Mouse (Mus musculus): ENCODE results near the gene Polr3gl.
A peak's percentile ranks its signal among the peaks of the same experiment; 100 is the strongest.

The Polr3gl gene

DNA sequence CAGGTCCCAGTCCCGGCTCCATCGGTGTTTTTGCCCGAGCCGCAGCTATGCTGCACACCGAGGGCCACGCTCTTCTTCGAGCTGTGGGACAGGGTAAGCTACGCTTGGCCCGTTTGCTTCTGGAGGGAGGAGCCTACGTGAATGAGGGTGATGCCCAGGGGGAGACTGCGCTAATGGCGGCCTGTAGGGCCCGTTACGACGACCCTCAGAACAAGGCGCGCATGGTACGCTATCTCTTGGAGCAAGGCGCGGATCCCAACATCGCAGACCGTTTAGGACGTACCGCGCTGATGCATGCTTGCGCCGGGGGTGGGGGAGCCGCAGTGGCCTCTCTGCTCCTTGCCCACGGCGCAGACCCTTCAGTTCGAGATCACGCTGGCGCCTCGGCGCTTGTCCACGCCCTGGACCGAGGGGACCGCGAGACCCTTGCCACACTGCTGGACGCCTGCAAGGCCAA lies 3.5 kb upstream of the Polr3gl start:
- DNase-seq, result no peak

DNA sequence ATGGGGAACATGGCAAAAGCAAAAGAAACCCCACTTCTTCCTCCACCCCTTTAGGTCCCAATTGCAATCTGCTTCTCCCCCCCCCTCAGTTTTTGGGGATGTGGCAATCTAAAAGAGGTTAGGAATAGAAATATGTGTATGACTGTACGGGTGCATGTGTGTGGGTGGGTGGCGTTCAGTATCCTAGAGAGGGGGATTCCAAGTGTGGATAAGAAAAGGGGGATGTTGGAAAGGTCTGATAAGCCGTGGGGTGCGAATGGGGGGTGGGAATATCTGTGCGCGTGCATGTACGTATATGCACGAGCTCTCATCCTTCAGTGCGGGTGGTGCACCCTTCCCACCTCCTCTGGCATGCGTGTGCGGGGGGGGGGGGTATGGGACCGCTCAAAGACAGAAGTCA lies 2.9 kb upstream of the Polr3gl start:
- no peak for DNase-seq

DNA sequence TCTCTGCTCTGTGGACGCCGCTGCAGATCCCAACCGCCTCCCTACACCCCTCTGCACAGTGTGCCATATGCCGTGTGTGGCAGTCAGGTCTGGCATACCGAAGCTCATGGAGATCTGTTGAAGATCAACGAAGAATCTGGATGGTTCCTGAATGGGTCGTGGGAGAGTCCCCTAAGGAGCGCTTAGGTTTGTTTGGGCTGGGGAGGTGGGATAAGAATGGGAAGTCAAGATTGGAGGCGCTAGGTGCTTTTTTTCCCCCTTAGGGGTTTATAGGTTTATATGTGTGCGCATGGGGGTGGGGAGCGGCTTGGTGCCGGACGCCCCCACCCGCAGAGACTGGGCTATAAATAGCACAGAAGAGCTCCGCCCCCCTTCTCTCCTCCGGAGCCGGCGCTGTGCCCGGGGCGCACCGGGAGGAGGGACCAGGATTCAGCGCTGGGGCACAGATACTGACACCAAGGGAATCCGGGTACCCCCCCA lies 2.3 kb upstream of the Polr3gl start, which contains the start of gene Ankrd34a:
Gene Ankrd34a (plus strand): TSS at position 409 of the 480 bp plus-strand sequence.
- peak; percentile 61 for DNase-seq

DNA sequence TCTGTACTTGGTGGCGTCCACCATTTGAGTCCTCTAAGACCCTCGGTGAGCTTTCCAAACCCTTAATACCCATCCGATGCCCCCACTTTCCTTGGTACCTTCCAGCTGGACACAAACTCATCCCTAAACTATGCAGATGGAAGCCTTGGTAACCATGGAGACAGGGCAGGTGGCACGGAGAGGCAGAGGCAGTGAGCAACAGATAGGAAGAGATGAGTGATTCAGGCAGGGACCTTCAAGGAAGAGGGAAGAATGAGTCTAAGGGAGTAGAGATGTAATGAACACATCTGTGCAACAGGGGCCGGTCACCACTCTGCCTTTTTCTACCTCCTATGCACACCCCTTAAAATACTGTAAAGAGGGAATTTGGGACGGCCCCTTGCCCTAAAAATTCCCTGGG lies 1.7 kb upstream of the Polr3gl start:
- DNase-seq, result no peak

DNA sequence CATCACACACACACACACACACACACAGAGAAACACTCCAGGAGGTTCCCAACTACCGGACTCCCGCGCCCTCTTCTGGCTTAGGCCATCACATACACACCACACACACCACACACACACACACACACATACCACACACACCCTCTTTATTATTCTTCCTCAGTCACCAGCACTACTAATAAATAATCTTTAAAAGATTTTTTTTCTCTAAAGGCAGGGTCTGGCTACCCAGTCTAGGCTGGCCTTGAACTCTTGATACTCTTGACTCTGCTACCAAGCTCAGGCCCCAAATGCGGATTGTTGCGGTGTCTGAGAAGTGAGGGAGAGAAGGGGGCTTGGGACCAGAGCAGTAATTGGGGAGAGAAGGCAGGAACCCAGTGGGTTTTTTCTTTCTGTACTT lies 870 bp upstream of the Polr3gl start:
- no peak for DNase-seq

DNA sequence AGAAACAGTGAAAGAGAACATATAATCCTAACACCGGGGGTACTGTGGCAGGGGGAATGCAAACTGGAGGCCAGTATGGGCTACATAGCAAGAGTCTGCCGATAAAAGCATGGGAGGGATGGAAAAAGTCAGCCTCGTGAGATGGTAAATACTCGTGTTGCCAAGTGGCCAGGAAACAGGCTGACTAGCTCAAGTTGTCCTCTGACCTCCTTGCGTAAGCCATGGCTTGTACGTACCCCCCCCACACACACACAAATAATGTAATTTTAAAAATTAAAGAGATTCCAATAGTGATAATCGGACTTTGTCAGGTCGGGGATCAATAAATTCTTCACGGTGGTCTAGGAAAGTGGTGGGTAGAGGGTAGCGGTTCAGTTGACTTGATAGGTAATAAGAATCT lies 607 bp downstream of the Polr3gl start:
- DNase-seq, result peak; percentile 53

DNA sequence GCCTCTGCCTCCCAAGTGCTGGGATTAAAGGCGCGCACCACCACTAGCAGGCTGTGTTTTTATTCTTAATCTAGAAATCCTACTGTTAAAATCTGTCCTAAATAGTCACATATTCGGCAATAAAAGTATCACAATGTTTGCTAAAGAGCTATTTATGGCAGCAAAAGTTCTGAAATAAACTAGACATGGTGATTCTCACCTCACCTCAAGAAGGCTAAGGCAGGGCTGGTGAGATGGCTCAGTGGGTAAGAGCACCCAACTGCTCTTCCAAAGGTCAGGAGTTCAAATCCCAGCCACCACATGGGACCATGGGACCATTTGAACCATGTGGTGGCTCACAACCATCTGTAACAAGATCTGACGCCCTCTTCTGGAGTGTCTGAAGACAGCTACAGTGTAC lies 3.3 kb downstream of the Polr3gl start:
- no peak for DNase-seq

DNA sequence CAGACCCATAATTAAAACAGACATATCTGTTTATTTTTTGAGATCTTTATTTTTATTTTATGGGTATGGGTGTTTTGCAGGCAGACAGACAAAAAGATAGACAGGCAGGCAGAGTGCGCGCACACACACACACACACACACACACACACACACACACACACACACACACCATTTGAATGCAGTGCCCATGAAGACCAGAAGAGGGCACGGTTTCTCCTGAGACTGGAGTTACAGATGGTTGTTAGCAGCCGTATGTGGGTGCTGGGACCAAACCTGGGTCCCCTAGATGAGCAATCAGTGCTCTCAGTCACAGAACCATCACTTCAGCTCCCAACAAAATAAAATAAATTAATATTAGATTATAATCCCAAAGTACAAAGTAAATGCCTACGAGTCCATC lies 10.6 kb downstream of the Polr3gl start:
- no peak for DNase-seq

DNA sequence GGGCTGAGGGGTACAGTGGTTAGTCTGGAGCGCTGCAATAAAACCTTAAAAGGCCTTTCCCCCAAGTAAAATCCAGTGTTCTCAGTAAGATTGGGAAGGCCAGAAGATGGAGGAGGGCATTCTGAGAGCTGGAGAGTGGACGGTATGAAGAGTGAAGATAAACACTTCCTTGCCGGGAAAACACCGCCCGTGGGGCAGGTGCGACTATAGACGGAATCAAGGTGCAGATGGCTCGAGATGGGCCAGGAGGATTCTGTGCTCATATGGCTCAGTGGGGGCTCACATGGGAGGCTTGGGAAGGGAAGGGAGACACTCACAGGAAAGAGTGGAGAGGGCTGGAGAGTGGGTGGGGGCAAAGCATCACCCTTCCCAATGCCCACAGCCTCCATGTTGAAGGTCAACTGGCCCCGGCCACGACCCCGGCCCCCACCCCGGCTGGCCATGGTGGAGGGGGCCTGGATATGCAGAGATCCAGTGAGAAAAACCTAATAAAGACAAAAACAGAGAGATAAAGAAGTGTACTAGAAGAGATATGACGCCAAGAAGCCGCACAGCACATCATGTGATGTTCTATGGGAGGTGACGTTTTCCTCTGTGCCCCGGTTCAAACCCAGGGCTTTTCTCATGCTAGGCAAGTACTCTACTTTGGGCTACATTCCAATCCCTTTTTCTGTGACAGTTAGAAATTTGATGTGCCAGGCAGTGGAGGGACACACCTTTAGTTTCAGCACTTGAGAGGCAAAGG lies 12.0 kb downstream of the Polr3gl start:
- DNase-seq, result no peak

DNA sequence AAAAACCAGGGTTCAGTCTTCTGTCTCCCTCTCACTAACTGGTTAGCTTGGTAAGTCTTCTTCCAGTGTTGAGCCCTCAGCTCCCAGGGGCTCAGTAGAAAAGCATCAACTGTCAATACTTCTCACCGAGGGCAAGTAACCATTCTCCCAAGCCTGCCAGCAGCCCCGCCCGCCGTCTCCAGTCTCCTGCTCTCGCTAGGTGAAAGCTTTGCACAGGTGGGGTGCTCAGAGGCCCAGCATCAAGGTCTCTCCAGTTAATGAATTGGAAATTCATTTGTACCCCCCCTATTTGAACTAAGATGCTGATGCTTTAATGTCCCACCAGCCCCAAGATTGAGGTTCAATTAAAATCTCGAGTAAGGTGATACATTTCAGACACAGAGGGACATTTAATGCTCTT lies 12.8 kb downstream of the Polr3gl start:
- peak; percentile 2 for DNase-seq

DNA sequence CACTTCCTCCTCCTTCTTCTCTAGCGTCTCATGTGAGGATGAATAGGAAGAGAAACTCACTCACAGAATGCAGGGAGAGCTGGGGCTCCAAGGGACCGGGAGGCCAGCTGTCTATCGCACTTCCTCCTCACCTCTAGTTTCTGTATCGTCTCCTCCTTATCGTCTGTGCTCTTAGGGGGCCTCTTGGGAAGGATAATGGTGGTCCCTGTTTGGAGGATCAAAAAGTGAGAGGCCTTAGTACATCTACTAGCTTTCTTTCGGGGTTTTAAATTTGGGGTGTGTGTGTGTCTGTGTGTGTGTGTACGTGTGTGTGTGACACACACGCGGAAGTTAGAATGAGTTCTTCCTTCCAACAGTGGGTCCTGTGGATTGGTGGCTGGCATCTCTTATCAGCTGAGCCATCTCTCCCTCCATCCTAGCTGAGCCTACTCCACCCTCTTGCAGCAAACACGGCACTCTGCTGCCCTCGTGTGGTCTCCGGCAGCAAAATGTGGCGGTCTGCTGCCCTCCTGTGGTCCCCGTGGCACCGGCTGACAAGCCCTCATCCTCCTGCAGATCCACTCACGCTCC lies 14.0 kb downstream of the Polr3gl start:
- DNase-seq, result peak; percentile 94

DNA sequence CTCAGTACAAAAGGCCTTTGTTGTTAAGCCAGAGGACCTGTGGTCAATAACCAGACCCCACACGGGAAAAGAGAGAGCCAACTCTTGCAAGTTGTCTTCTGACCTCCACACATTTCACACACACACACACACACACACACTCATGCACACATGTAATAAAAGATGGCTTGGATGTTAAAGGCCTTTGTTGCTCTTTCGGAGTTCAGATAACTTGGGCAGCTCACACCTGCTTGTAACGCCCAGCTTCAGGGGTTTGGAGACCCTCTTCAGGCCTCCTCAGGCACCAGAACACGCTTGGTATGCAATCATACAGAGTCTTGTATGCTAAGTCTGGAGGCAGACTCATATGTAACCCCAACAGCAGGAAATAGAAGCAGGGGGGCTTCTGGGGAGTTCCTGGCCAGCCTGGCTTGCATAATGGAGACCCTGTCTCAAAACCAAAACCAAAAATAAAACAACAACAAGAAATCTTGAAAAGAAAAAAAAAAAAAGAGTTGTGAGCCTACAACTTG lies 14.7 kb downstream of the Polr3gl start:
- DNase-seq, result no peak

DNA sequence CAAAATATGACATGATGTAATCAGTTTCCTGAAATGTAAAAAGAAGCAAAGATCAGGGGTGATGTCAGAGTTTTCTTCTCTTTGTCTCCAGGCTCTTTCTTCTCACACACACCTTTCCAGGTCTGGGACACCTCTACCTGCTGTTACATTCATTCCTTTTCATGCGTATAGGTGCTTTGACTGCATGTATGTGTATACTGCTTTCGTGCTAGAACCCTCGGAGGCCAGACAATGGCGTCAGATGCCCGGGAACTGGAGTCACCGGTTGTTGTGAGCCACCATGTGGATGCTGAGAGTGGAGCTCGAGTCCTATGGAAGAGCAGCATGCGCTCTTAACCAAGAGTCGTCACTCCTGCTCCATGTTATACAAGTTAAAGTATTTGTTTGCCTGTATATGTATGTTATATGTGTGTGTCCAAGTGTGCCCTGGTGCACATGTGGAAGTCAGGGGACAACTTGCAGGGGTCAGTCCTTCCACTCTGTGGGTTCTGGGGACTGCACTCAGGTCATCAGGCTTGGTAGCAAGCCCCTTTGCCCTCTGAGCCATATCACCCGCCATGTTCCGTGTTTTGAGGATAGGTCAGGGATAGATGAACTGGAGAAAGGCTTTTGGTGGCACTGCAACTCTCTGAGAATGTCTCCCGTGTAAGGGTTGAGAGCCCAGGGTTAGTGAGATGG lies 15.3 kb downstream of the Polr3gl start:
- DNase-seq, result peak; percentile 11

DNA sequence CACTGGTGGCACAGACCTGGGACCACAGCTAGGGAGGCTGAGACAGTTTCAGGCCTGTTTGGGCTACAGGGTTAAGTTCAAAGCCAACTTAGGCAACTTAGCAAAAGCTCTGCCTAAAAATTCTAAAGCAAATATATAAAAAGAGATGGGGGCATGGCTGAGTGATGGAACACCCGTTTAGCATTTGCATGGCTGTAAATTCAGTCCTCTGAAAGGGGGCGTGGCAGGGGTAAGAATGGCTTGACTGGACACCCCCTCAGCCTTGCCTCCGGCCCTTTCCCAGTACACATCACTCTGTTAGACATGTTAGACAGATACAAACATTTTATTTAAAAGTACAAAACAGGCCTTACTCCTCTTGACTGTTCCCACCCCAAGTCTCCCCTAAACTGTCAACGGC lies 16.4 kb downstream of the Polr3gl start:
- DNase-seq, result no peak

DNA sequence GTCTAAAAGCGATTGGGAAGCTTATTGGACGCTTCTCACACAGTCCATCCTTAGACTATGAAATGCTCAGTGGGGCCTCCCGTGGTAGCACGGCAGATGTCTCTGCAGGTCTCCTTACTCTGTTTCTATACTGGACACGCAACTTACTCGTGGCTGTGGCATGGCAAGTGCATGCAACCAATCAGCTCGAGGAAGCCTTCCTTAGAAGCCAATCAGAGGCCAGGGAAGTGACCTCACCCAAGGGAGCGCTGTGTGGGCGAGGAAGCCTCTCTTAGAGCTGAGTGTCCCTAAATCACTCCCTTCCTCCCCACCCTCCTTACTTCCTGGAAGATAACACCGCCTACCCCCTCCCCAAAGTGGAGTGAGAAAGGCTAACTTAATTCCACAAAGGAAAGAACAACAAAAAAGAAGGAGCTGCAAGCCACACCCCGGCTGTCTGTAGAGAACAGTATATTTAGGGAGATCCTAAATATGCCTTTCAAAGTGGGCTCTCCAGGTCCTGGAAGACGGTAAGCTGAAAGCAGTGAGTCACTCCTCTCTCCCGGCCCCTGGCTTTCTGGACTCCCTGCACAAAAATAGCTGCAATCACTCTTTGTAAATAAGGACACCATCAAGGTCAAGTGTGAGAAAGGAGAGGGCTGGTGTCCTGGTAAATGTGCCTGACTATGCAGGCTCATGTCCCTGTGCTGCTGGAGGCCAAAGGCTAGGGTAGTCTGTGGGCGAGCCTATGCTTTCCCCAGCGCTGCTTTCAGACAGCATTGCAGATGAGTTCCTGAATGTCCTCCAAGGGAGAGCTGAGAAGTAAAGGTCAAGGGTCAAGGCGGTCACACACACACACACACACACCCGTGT lies 17.1 kb downstream of the Polr3gl start, which contains the start of gene Gm16253:
Gene Gm16253 (plus strand): TSS at position 295 of the 852 bp plus-strand sequence.
- DNase-seq, result peak; percentile 96

DNA sequence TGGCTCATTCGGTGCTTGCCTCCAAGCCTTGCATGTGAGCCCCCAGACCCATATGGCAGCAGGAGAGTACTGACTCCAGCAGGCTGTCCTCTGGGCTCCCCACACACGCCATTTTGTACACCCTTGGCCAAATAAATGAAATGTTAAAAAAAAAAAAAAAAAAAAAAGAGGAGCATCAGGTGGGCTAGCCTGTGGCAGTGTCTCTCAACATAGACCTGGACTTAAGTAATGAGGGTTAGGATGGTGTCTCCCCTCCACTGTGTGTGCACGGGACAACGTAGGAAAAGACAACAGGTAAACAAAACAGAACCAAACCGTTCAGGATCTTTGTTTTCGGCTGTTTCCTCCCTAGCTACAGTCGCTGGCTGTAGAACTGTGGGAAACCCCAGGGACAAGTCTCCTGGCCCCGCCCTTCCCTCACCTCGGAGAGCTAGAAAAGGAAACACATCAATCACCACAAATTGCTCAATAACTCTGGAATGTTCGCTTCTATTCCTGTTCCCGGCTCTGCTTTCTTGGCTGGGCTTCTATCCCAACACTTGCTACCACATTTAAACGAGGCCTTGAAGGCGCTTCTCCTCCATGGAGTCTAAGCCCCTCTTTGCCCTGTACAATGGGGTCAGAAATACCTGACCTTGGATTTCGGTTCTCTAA lies 17.8 kb downstream of the Polr3gl start:
- DNase-seq, result peak; percentile 93

DNA sequence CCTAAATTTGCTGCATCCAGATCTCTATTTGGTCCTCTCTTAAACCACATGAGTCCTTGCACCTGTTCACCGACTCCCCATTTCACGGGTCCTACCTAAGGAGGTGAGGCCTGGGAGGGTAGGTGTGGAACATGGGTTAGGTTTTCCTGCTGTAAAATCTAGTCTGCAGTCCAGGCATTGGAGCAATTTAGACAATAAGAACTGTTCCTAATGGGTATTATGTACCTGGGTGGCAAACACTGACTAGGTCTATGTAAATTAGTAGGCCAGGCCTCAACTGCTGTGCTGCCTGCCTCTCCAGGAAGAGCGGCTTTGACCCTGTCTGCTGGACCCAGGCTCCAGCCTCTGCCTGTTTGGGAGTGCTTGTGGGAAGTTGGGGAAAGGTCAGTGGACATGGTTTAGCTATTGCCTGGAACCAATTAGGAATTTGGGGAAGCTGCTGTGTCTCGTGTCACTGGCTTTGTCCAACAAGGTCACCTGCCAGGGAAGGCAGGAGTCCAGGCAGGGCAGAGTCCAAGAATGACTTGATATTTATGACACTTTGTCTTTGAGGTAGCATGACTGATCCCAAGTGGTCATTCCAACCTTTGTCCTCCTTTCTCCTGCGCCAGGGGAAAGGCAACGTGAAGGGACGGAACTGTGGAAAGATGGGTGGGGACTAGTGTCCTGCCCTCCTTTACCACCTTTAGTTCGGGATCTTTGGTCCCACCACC lies 18.6 kb downstream of the Polr3gl start:
- no peak for DNase-seq

DNA sequence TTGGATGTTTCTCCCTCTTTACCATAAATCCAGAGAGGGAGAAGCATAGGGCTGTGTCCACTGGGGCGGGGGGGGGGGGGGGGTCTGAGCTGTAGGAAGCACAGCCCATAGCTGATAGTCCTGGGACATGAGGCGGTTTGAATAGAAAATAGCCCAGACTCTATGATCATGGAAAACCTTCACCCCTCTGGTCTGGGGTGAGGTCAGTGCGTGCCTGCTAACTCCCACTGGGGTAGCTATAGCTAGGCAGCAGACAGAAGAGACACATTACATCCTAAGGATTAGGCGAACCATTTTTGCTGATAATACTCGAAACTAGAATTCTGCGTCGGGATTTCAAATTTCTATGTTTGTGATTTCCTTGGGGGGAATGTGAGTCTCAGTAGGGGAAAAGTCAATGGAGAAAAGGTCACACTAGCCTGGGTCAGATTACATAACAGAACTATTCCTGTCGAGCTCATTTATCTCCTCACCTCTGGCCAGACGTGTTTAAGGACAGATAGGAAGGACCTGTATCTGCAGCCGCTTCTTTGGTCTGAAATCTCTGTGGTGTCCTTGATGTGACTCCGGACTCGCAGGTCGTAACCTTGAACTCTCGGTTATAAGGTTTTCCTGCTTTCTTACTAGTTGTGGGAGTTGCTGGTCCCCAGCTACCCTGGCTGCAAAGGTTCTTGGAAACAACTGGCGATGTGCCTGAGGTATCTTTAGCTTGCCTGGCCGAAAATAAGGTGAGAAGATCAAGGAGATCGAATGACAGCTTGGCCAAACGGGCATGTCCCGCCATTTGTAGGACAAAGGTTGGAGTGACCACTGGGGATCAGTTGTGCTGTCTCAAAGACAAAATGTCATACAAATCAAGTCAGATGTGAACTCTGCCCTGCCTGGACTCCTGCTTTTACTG lies 20.1 kb downstream of the Polr3gl start:
- DNase-seq, result no peak

DNA sequence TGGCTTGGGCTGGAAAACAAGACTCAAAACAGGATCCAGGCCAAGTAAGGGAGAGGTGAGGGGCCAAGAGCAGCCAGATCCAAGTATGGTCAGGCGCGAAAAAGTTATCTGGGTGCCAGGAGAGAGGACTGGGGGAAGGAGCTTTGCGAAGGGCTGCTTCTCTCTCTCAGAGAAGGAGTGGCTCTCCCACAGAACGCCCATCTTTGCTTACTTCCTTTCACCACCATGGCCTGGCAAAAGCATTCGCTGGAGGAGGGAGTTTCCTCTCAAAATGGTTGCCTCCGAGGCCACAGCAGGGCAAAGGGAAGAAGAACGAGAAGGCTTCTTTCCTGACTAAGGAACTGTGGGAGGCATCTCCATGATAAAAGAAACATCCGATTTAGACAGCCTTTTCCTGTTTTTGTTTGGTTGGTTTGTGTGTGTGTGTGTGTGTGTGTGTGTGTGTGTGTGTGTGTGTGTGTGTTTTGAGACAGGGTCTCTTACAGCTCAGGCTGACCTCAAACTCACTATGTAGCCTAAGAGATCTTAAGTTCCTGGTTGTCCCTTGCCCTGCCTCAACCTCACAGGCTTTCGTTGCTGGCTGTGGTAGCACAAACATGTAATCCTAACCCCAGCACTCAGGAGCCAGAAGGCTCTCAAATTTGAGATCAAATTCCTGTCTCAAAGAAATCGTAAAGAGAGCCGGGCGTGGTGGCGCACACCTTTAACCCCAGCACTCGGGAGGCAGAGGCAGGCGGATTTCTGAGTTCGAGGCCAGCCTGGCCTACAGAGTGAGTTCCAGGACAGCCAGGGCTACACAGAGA lies 21.9 kb downstream of the Polr3gl start:
- DNase-seq, result peak; percentile 74

Data from lung, postnatal 10 days (tissue).